Mouse (Mus musculus) heart, adult 8-10 months (tissue): ENCODE results near the gene Cox18. TPM values are rescaled to one million over a fixed set of nuclear protein-coding genes. Genes with fewer than 3 reads are reported as not detected.

ENCODE experiments used
- DNase-seq: peaks from one replicate; pipeline ENCODE4 v3.0.0; 2022; ENCODE audit warnings: low spot score
- total RNA-seq, 4 experiments: library from RNA; stranded (reverse); gene quantifications; 2 replicates each; pipeline ENCODE4 v1.2.4; 2022

Cox18 gene
- total RNA-seq, 4 experiments from 2014 or later: 9.2 to 13.0 (median 11.2) TPM

DNA sequence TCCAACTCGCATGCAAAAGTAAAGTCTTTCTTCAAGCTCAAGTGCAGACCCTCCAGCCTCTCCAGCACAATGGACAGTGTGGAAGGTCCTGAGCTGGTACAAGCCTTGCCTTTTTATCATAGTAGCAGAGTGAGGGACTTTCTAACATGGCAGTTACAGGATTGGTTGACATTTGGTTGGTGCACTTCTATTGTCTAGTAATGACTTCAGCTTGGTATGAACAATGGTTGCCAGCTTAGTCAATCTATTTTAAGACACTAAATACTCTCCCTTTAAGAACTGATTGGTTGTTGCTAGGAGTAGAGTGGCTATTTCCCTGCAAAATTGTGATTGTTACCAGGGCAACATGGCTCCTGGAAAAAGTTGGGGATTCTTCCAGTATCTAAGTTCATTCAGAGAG lies 45.7 kb downstream of the Cox18 start:
- peak; percentile 62 for DNase-seq

Other genes with a start within 250 kb of the Cox18 start
- 10 to 100 TPM; 59.6 to 66.5 (median 64.5) TPM for gene Ankrd17, start 142.6 kb upstream of the Cox18 start, total RNA-seq
- under 1 TPM; 0.43 to 1.00 (median 0.73) TPM for gene Gm9958, start 143.2 kb upstream of the Cox18 start, total RNA-seq
- under 1 TPM in 2 of 4 experiments, not detected in 2; 0.25 to 0.28 TPM for gene Alb, start 236.9 kb upstream of the Cox18 start, total RNA-seq